Mouse (Mus musculus): Measurements from ENCODE around the gene 0610010K14Rik. TPM values are rescaled to one million over a fixed set of nuclear protein-coding genes. Genes with fewer than 3 reads are reported as not detected.
A peak's percentile ranks its signal among the peaks of the same experiment; 100 is the strongest.

Gene 0610010K14Rik
- polyA plus RNA-seq (2015; fragmentation: Nextera tagmentation; extraction: Ambion mirVana) = 167 and 175 TPM in 2 replicates

- Histone ChIP-seq H3K36me3 (ENCODE audit: control insufficient read depth, insufficient read depth, low read length) (peaks cover 4% of the 10 kb centered on the region), H3K9ac (ENCODE audit: low read depth, low read length) (peak within 1 kb of the TSS; percentile 95), H3K9me3 (ENCODE audit: control insufficient read depth, low read length) (no peaks in the 10 kb centered on the region), H3K4me2 (ENCODE audit: low read length) (peak within 1 kb of the TSS; percentile 96), H3K27ac (ENCODE audit: low read depth, low read length) (peak within 1 kb of the TSS; percentile 95), H3K4me3 (ENCODE audit: low read length) (peak within 1 kb of the TSS; percentile 93), H3K4me1 (ENCODE audit: control insufficient read depth, insufficient read depth, low read depth, low read length) (peaks cover 27% of the 10 kb centered on the region), H3K27me3 (replicated peaks; ENCODE audit: control insufficient read depth, insufficient read depth, low read length) (no peaks in the 10 kb centered on the region)
- ATAC-seq = peak; percentile 94
- under 1% methylated on average over 64 of the region's 70 CpGs for WGBS
Measured at GRCm38 (mm10) chr11:70237457-70238167, at the start of gene 0610010K14Rik. TSS of gene 0610010K14Rik (minus strand) at chr11:70237914.

- 81% methylated on average over 5 of the region's 5 CpGs for WGBS
- ATAC-seq = no peak
- H3K9me3 ChIP-seq (ENCODE audit: control insufficient read depth, low read length) = no peaks in the 10 kb centered on the region
Measured at GRCm38 (mm10) chr11:70285686-70286085, 48.0 kb upstream of the 0610010K14Rik start.

GRCm38 (mm10) chr11:70284757-70285156 lies 47.0 kb upstream of the 0610010K14Rik start:
- no peaks in the 10 kb centered on the region for H3K27me3 ChIP-seq (replicated peaks; ENCODE audit: control insufficient read depth, insufficient read depth, low read length)
- H3K4me2 ChIP-seq (ENCODE audit: low read length) = no peak overlapping the region
- 0 out of 2 replicates have a peak, but pooled peaks cover 2% of the 10 kb centered on the region for H3K4me1 ChIP-seq (ENCODE audit: control insufficient read depth, insufficient read depth, low read depth, low read length)
- no peak overlapping the region for H3K27ac ChIP-seq (ENCODE audit: low read depth, low read length)
- no peak overlapping the region for H3K4me3 ChIP-seq (ENCODE audit: low read length)
- no peaks in the 10 kb centered on the region for H3K36me3 ChIP-seq (ENCODE audit: control insufficient read depth, insufficient read depth, low read length)
- ATAC-seq = no peak
- H3K9me3 ChIP-seq (ENCODE audit: control insufficient read depth, low read length) = no peaks in the 10 kb centered on the region
- no peak overlapping the region for H3K9ac ChIP-seq (ENCODE audit: low read depth, low read length)
- 87% methylated on average over 3 of the region's 3 CpGs for WGBS

More at GRCm38 (mm10) chr11:70285686-70286085, 48.0 kb upstream of the 0610010K14Rik start:
- Histone ChIP-seq H3K9ac (ENCODE audit: low read depth, low read length) (no peak overlapping the region), H3K4me3 (ENCODE audit: low read length) (no peak overlapping the region), H3K4me1 (ENCODE audit: control insufficient read depth, insufficient read depth, low read depth, low read length) (0 out of 2 replicates have a peak, but pooled peaks cover 2% of the 10 kb centered on the region), H3K27ac (ENCODE audit: low read depth, low read length) (no peak overlapping the region), H3K4me2 (ENCODE audit: low read length) (no peak overlapping the region), H3K27me3 (replicated peaks; ENCODE audit: control insufficient read depth, insufficient read depth, low read length) (no peaks in the 10 kb centered on the region), H3K36me3 (ENCODE audit: control insufficient read depth, insufficient read depth, low read length) (no peaks in the 10 kb centered on the region)

GRCm38 (mm10) chr11:70283666-70284065 lies 46.0 kb upstream of the 0610010K14Rik start:
- Histone ChIP-seq H3K9me3 (ENCODE audit: control insufficient read depth, low read length) (no peaks in the 10 kb centered on the region), H3K36me3 (ENCODE audit: control insufficient read depth, insufficient read depth, low read length) (no peaks in the 10 kb centered on the region), H3K4me1 (ENCODE audit: control insufficient read depth, insufficient read depth, low read depth, low read length) (no peaks in the 10 kb centered on the region), H3K4me2 (ENCODE audit: low read length) (no peak overlapping the region), H3K27ac (ENCODE audit: low read depth, low read length) (no peak overlapping the region), H3K9ac (ENCODE audit: low read depth, low read length) (no peak overlapping the region), H3K4me3 (ENCODE audit: low read length) (no peak overlapping the region), H3K27me3 (replicated peaks; ENCODE audit: control insufficient read depth, insufficient read depth, low read length) (no peaks in the 10 kb centered on the region)
- WGBS = 88% methylated on average over 4 of the region's 4 CpGs
- no peak for ATAC-seq

DNA sequence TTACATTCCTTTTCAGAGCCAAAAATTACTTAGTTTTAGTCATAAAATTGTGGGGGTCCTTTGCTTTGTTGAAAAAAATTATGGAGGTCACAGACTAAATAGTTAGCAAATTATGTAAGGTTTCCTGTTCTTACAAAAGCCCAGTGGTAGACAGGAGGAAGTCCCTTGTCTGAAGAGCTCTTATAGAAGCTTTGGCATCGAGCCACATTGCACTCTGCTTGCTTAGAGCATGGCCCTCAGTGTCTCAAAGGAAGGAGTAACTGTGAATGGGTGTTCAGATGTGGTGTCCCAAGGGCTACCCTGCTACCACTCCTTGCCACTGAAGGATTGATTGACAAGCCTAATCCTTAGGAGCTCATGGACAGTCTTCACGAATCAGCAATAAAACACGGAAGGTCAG lies 42.7 kb upstream of the 0610010K14Rik start:
- 74% methylated on average over 3 of the region's 3 CpGs for WGBS

GRCm38 (mm10) chr11:70278961-70279360 lies 41.2 kb upstream of the 0610010K14Rik start:
- 81% methylated on average over 3 of the region's 3 CpGs for WGBS
- H3K4me1 ChIP-seq (ENCODE audit: control insufficient read depth, insufficient read depth, low read depth, low read length) = no peaks in the 10 kb centered on the region
- H3K27me3 ChIP-seq (replicated peaks; ENCODE audit: control insufficient read depth, insufficient read depth, low read length) = no peaks in the 10 kb centered on the region
- H3K36me3 ChIP-seq (ENCODE audit: control insufficient read depth, insufficient read depth, low read length) = no peaks in the 10 kb centered on the region
- H3K4me3 ChIP-seq (ENCODE audit: low read length) = no peak overlapping the region
- no peak overlapping the region for H3K9ac ChIP-seq (ENCODE audit: low read depth, low read length)
- ATAC-seq = no peak
- no peak overlapping the region for H3K4me2 ChIP-seq (ENCODE audit: low read length)
- no peak overlapping the region for H3K27ac ChIP-seq (ENCODE audit: low read depth, low read length)
- H3K9me3 ChIP-seq (ENCODE audit: control insufficient read depth, low read length) = no peaks in the 10 kb centered on the region

More for the DNA sequence above, 42.7 kb upstream of the 0610010K14Rik start:
- no peak overlapping the region for H3K4me3 ChIP-seq (ENCODE audit: low read length)
- ATAC-seq = no peak
- no peak overlapping the region for H3K27ac ChIP-seq (ENCODE audit: low read depth, low read length)
- H3K9me3 ChIP-seq (ENCODE audit: control insufficient read depth, low read length) = no peaks in the 10 kb centered on the region
- no peaks in the 10 kb centered on the region for H3K4me1 ChIP-seq (ENCODE audit: control insufficient read depth, insufficient read depth, low read depth, low read length)
- H3K4me2 ChIP-seq (ENCODE audit: low read length) = no peak overlapping the region
- no peaks in the 10 kb centered on the region for H3K36me3 ChIP-seq (ENCODE audit: control insufficient read depth, insufficient read depth, low read length)
- no peak overlapping the region for H3K9ac ChIP-seq (ENCODE audit: low read depth, low read length)
- no peaks in the 10 kb centered on the region for H3K27me3 ChIP-seq (replicated peaks; ENCODE audit: control insufficient read depth, insufficient read depth, low read length)

- Histone ChIP-seq H3K9ac (ENCODE audit: low read depth, low read length) (no peak overlapping the region), H3K36me3 (ENCODE audit: control insufficient read depth, insufficient read depth, low read length) (no peaks in the 10 kb centered on the region), H3K27me3 (replicated peaks; ENCODE audit: control insufficient read depth, insufficient read depth, low read length) (no peaks in the 10 kb centered on the region), H3K4me1 (ENCODE audit: control insufficient read depth, insufficient read depth, low read depth, low read length) (no peaks in the 10 kb centered on the region), H3K4me2 (ENCODE audit: low read length) (no peak overlapping the region), H3K9me3 (ENCODE audit: control insufficient read depth, low read length) (no peaks in the 10 kb centered on the region), H3K4me3 (ENCODE audit: low read length) (no peak overlapping the region), H3K27ac (ENCODE audit: low read depth, low read length) (no peak overlapping the region)
- 88% methylated on average over 7 of the region's 7 CpGs for WGBS
- ATAC-seq = no peak
Measured at GRCm38 (mm10) chr11:70271641-70272040, 33.9 kb upstream of the 0610010K14Rik start.

- no peaks in the 10 kb centered on the region for H3K36me3 ChIP-seq (ENCODE audit: control insufficient read depth, insufficient read depth, low read length)
- no peak overlapping the region for H3K9ac ChIP-seq (ENCODE audit: low read depth, low read length)
- 90% methylated on average over 1 of the region's 1 CpGs for WGBS
- H3K4me1 ChIP-seq (ENCODE audit: control insufficient read depth, insufficient read depth, low read depth, low read length) = no peaks in the 10 kb centered on the region
- no peak overlapping the region for H3K4me2 ChIP-seq (ENCODE audit: low read length)
- no peak overlapping the region for H3K27ac ChIP-seq (ENCODE audit: low read depth, low read length)
- no peaks in the 10 kb centered on the region for H3K27me3 ChIP-seq (replicated peaks; ENCODE audit: control insufficient read depth, insufficient read depth, low read length)
- no peak overlapping the region for H3K4me3 ChIP-seq (ENCODE audit: low read length)
- no peaks in the 10 kb centered on the region for H3K9me3 ChIP-seq (ENCODE audit: control insufficient read depth, low read length)
- ATAC-seq = no peak
Measured at GRCm38 (mm10) chr11:70266405-70266804, 28.7 kb upstream of the 0610010K14Rik start.

DNA sequence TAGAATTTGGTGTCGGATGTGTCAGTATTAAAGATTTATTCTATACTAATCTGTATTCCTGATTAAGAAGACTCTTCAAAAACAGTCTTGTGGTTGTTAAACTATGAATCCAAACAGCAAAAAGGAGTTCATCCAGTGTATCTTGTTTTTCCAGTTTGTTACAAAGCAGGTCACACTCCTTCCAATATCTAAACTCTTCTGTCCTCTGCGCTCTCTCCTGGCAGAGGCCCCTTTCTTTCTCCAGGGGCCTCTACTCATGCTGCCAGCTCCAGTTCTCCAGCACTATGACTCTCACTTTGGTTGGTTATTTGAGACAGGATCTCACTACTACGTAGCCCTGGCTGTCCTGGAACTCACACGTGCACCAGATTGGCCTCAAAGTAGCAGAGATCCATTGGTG lies 28.1 kb upstream of the 0610010K14Rik start:
- H3K27me3 ChIP-seq (replicated peaks; ENCODE audit: control insufficient read depth, insufficient read depth, low read length) = no peaks in the 10 kb centered on the region
- no peak overlapping the region for H3K9ac ChIP-seq (ENCODE audit: low read depth, low read length)
- H3K4me3 ChIP-seq (ENCODE audit: low read length) = no peak overlapping the region
- no peaks in the 10 kb centered on the region for H3K36me3 ChIP-seq (ENCODE audit: control insufficient read depth, insufficient read depth, low read length)
- H3K4me2 ChIP-seq (ENCODE audit: low read length) = no peak overlapping the region
- 77% methylated on average over 4 of the region's 4 CpGs for WGBS
- ATAC-seq = no peak
- no peaks in the 10 kb centered on the region for H3K9me3 ChIP-seq (ENCODE audit: control insufficient read depth, low read length)
- H3K4me1 ChIP-seq (ENCODE audit: control insufficient read depth, insufficient read depth, low read depth, low read length) = no peaks in the 10 kb centered on the region
- no peak overlapping the region for H3K27ac ChIP-seq (ENCODE audit: low read depth, low read length)
